Mouse (Mus musculus): ENCODE measurements around the gene Cd300ld3. TPM values are rescaled to one million over a fixed set of nuclear protein-coding genes. Genes with fewer than 3 reads are reported as not detected.

Gene Cd300ld3
- total RNA-seq, 1 experiment, result not detected

DNA sequence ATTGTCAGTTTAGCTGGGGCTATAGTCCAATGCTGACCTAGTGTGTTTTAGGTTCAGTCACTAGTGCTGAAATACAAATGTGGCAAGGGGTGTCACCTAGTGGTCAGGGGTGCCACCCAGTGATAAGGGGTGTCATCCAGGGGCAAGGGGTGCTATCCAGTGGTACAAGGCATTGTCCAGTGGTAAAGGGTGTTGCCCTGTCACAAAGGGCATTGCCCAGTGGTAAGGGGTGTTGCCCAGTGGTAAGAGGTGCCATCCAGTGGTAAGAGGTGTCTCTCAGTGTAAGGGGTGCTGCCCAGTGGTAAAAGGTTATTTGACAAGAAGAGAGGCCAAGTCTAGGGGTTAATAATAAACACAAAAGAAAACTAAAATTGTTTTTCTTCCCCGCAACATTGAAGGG is 29.2 kb upstream of the Cd300ld3 start:
- H3K9ac ChIP-seq (ENCODE audit: insufficient read depth, low read depth, low read length, poor library complexity, severe bottlenecking), result no peak overlapping the region
- no peak for TF ChIP-seq CHD2 (IDR thresholded peaks at IDR 0.05; ENCODE audit: low read depth, low read length)
- no peak for TF ChIP-seq ZC3H11A (IDR thresholded peaks at IDR 0.05; ENCODE audit: borderline replicate concordance, low read depth, low read length)
- no peak for TF ChIP-seq HCFC1 (IDR thresholded peaks at IDR 0.05; ENCODE audit: borderline replicate concordance, insufficient read depth, low read length)
- no peak for TF ChIP-seq ZNF384 (IDR thresholded peaks at IDR 0.05; ENCODE audit: low read depth, low read length)
- no peak for TF ChIP-seq MAFK (IDR thresholded peaks at IDR 0.05; ENCODE audit: insufficient read depth, low read depth, low read length)
- DNase-seq (ENCODE audit: low read depth, low spot score), result no peak
- H3K27ac ChIP-seq (ENCODE audit: insufficient read depth, low read depth, low read length, poor library complexity, severe bottlenecking), result no peak overlapping the region
- in situ Hi-C loops (cut with MboI; ENCODE audit: low sequenced_read_pairs in 2 of 2, unreplicated experiment in 2 of 2), result no loop called here
- peaks cover 0 to 8% of the 10 kb centered on the region in 2 experiments; a peak in 1 of 4 replicates for H3K4me1 ChIP-seq (ENCODE audit: control insufficient read depth in 2 of 2, insufficient read depth in 2 of 2, low read length in 2 of 2, poor library complexity in 1 of 2)
- H3K4me3 ChIP-seq (ENCODE audit: insufficient read depth in 1 of 2, low read depth in 1 of 2, low read length in 2 of 2, poor library complexity in 1 of 2, severe bottlenecking in 1 of 2), result no peak overlapping the region
- no peaks in the 10 kb centered on the region for H3K36me3 ChIP-seq (ENCODE audit: control insufficient read depth, insufficient read depth, low read length, poor library complexity, severe bottlenecking)
- H3K9me3 ChIP-seq (ENCODE audit: control insufficient read depth, insufficient read depth, low read depth, low read length), result no peaks in the 10 kb centered on the region

DNA sequence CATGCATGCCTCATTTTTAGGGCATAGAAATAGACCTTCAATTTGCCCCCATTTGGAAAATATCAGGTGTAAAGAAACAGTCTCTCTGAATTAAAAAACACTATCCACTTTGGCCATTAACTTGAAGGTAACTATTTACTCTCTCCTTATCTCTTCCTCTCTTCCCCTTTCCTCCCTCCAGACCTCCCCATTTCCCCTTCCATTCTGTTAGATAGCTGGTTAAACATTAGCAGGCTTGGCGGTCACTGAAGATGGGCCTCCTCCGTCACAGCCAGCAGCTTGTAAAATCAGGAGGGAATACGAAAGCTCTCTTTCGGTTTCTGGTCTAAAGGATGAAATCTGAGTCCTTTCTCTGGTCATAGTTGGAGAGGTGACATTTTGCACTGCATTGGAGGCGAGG is 27.6 kb upstream of the Cd300ld3 start:
- Histone ChIP-seq H3K36me3 (ENCODE audit: control insufficient read depth, insufficient read depth, low read length, poor library complexity, severe bottlenecking) (no peaks in the 10 kb centered on the region), H3K4me3 (ENCODE audit: insufficient read depth in 1 of 2, low read depth in 1 of 2, low read length in 2 of 2, poor library complexity in 1 of 2, severe bottlenecking in 1 of 2) (no peak overlapping the region), H3K9ac (ENCODE audit: insufficient read depth, low read depth, low read length, poor library complexity, severe bottlenecking) (no peak overlapping the region), H3K9me3 (ENCODE audit: control insufficient read depth, insufficient read depth, low read depth, low read length) (no peaks in the 10 kb centered on the region), H3K4me1 (ENCODE audit: control insufficient read depth in 2 of 2, insufficient read depth in 2 of 2, low read length in 2 of 2, poor library complexity in 1 of 2) (peaks cover 1 to 19% of the 10 kb centered on the region in 2 experiments; a peak in 2 of 4 replicates), H3K27ac (ENCODE audit: insufficient read depth, low read depth, low read length, poor library complexity, severe bottlenecking) (no peak overlapping the region)
- DNase-seq (ENCODE audit: low read depth, low spot score), result no peak
- TF ChIP-seq CHD2 (IDR thresholded peaks at IDR 0.05; ENCODE audit: low read depth, low read length), result no peak
- no peak for TF ChIP-seq MAFK (IDR thresholded peaks at IDR 0.05; ENCODE audit: insufficient read depth, low read depth, low read length)
- TF ChIP-seq HCFC1 (IDR thresholded peaks at IDR 0.05; ENCODE audit: borderline replicate concordance, insufficient read depth, low read length), result no peak
- TF ChIP-seq ZNF384 (IDR thresholded peaks at IDR 0.05; ENCODE audit: low read depth, low read length), result no peak
- in situ Hi-C loops (cut with MboI; ENCODE audit: low sequenced_read_pairs in 2 of 2, unreplicated experiment in 2 of 2), result no loop called here

DNA sequence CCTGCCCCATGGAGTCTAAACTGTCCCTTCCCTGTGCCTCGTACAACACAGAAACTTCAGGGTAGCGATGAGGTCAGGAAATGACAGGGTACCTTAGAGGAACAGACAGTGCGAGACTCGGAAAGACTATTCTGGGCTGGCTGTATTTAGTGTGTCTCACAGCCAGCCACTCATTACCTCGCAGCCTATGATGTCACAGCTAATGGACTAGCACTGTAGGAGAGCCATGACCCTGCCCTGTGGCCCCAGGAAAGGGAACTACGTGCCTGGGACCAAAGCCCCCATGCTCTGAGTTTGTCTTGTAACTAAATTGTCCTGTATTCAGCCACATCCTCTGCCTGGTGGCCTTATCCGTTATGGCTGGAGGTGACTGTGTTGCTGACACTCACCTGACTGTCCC is 27.2 kb upstream of the Cd300ld3 start:
- H3K9me3 ChIP-seq (ENCODE audit: control insufficient read depth, insufficient read depth, low read depth, low read length), result no peaks in the 10 kb centered on the region
- H3K36me3 ChIP-seq (ENCODE audit: control insufficient read depth, insufficient read depth, low read length, poor library complexity, severe bottlenecking), result no peaks in the 10 kb centered on the region
- H3K4me1 ChIP-seq (ENCODE audit: control insufficient read depth in 2 of 2, insufficient read depth in 2 of 2, low read length in 2 of 2, poor library complexity in 1 of 2), result peaks cover 1 to 24% of the 10 kb centered on the region in 2 experiments; a peak in 2 of 4 replicates
- TF ChIP-seq HCFC1 (IDR thresholded peaks at IDR 0.05; ENCODE audit: borderline replicate concordance, insufficient read depth, low read length), result no peak
- no peak for TF ChIP-seq CHD2 (IDR thresholded peaks at IDR 0.05; ENCODE audit: low read depth, low read length)
- no peak for TF ChIP-seq MAFK (IDR thresholded peaks at IDR 0.05; ENCODE audit: insufficient read depth, low read depth, low read length)
- no peak for TF ChIP-seq ZNF384 (IDR thresholded peaks at IDR 0.05; ENCODE audit: low read depth, low read length)
- TF ChIP-seq ZC3H11A (IDR thresholded peaks at IDR 0.05; ENCODE audit: borderline replicate concordance, low read depth, low read length), result no peak
- in situ Hi-C loops (cut with MboI; ENCODE audit: low sequenced_read_pairs in 2 of 2, unreplicated experiment in 2 of 2), result no loop called here
- DNase-seq (ENCODE audit: low read depth, low spot score), result no peak
- H3K27ac ChIP-seq (ENCODE audit: insufficient read depth, low read depth, low read length, poor library complexity, severe bottlenecking), result no peak overlapping the region
- no peak overlapping the region for H3K9ac ChIP-seq (ENCODE audit: insufficient read depth, low read depth, low read length, poor library complexity, severe bottlenecking)
- H3K4me3 ChIP-seq (ENCODE audit: insufficient read depth in 1 of 2, low read depth in 1 of 2, low read length in 2 of 2, poor library complexity in 1 of 2, severe bottlenecking in 1 of 2), result no peak overlapping the region

DNA sequence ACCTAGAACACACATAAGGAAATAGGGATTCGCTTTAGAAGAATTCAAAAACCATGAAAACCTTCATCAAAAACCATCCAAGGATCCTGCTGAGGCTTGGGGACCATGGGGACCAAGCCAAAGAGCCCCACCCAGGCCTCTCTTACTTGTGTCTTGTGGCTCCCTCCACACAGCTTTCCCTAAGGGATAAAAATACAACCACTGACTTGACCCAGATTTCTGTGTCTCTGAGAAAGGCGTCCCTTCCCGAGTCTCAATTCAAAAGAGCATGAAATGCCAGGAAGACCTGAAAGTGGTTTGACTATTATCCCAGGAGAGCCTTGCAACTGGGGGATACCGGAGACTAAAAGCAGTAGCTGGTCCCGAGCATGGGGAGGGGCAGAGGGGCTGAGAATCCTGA is 24.8 kb upstream of the Cd300ld3 start:
- TF ChIP-seq ZNF384 (IDR thresholded peaks at IDR 0.05; ENCODE audit: low read depth, low read length) (no peak), MAFK (IDR thresholded peaks at IDR 0.05; ENCODE audit: insufficient read depth, low read depth, low read length) (no peak), CHD2 (IDR thresholded peaks at IDR 0.05; ENCODE audit: low read depth, low read length) (no peak), HCFC1 (IDR thresholded peaks at IDR 0.05; ENCODE audit: borderline replicate concordance, insufficient read depth, low read length) (no peak)

More for the DNA sequence above, 24.8 kb upstream of the Cd300ld3 start:
- Histone ChIP-seq H3K4me1 (ENCODE audit: control insufficient read depth in 2 of 2, insufficient read depth in 2 of 2, low read length in 2 of 2, poor library complexity in 1 of 2) (peaks cover 1 to 27% of the 10 kb centered on the region in 2 experiments; a peak in 2 of 4 replicates), H3K9me3 (ENCODE audit: control insufficient read depth, insufficient read depth, low read depth, low read length) (no peaks in the 10 kb centered on the region), H3K9ac (ENCODE audit: insufficient read depth, low read depth, low read length, poor library complexity, severe bottlenecking) (no peak overlapping the region), H3K36me3 (ENCODE audit: control insufficient read depth, insufficient read depth, low read length, poor library complexity, severe bottlenecking) (no peaks in the 10 kb centered on the region), H3K4me3 (ENCODE audit: insufficient read depth in 1 of 2, low read depth in 1 of 2, low read length in 2 of 2, poor library complexity in 1 of 2, severe bottlenecking in 1 of 2) (no peak overlapping the region), H3K27ac (ENCODE audit: insufficient read depth, low read depth, low read length, poor library complexity, severe bottlenecking) (no peak overlapping the region)
- DNase-seq (ENCODE audit: low read depth, low spot score), result no peak
- in situ Hi-C loops (cut with MboI; ENCODE audit: low sequenced_read_pairs in 2 of 2, unreplicated experiment in 2 of 2), result no loop called here

Measured in ES-E14 (cell line).